Mouse (Mus musculus) left cerebral cortex, adult 2 months (tissue): ENCODE results near the gene Ucn3. TPM values are rescaled to one million over a fixed set of nuclear protein-coding genes. Genes with fewer than 3 reads are reported as not detected.
"Not testable (repeated sequence)": the region's sequence is repeated elsewhere in the genome, so short reads cannot be mapped to it uniquely, and the experiment has no call there.

Source experiments
- DNase-seq, 2 experiments: peaks; one replicate each; pipeline ENCODE4 v3.0.0; 2021 to 2022; ENCODE audit warnings: low spot score in 2 of 2, mixed read lengths in 1 of 2; ENCODE audit errors: extremely low spot score in 1 of 2
- H3K27ac ChIP-seq: fragments of 200-600 bp; 2 replicates; pipeline ENCODE4 v1.8.1; 2022
- H3K4me3 ChIP-seq: fragments of 200-600 bp; 2 replicates; pipeline ENCODE4 v1.8.1; 2022
- CTCF ChIP-seq: fragments of 200-600 bp; IDR thresholded peaks from 2 replicates; pipeline ENCODE4 v1.8.1; 2022; ENCODE audit warnings: antibody characterized with exemption, mild to moderate bottlenecking, moderate library complexity
- intact Hi-C: fragments of 180-260 bp; cut with DNase I; formaldehyde crosslinking; loops from one replicate; pipeline ENCODE4 v1.15.1; 2025
- microRNA-seq, 2 experiments: library from miRNA; unstranded; fragments of <30 nt; microRNA quantifications; one replicate each; pipeline ENCODE4 v1.2.0; 2021
- total RNA-seq, 2 experiments: library from RNA; stranded (reverse); gene quantifications; 2 replicates each; pipeline ENCODE4 v1.2.3; 2021

The Ucn3 gene
- total RNA-seq, 2 experiments from 2014 or later, result 0.84 TPM; not detected in 1

- no peak for DNase-seq
- Histone ChIP-seq H3K4me3 (no peak overlapping the region), H3K27ac (no peak overlapping the region)
- intact Hi-C loops, result no loop called here
- no peak for TF ChIP-seq CTCF
Observed at GRCm38 (mm10) chr13:3908262-3908661, 36.9 kb downstream of the Ucn3 start.

GRCm38 (mm10) chr13:3907151-3907696 lies 37.9 kb downstream of the Ucn3 start:
- intact Hi-C loops, result no loop called here
- Histone ChIP-seq H3K27ac (no peak overlapping the region), H3K4me3 (no peak overlapping the region)
- DNase-seq, result no peak
- no peak for TF ChIP-seq CTCF

- H3K4me3 ChIP-seq, result no peak overlapping the region
- TF ChIP-seq CTCF, result no peak
- DNase-seq, result no peak
- intact Hi-C loops, result loop anchor here (5.0 kb wide), 1 partner anchor 103 kb away; no protein-coding TSS in a partner anchor
- no peak overlapping the region for H3K27ac ChIP-seq
Observed at GRCm38 (mm10) chr13:3899301-3899700, 45.8 kb downstream of the Ucn3 start.

GRCm38 (mm10) chr13:3898202-3898601 lies 46.9 kb downstream of the Ucn3 start:
- H3K27ac ChIP-seq, DNase-seq, H3K4me3 ChIP-seq: not testable (repeated sequence)
- intact Hi-C loops, result loop anchor here (5.0 kb wide), 1 partner anchor 104 kb away; no protein-coding TSS in a partner anchor

GRCm38 (mm10) chr13:3896913-3897312 lies 48.2 kb downstream of the Ucn3 start:
- intact Hi-C loops, result loop anchor here (1.0 to 5.0 kb wide), 2 partner anchors 105 to 232 kb away; no protein-coding TSS in a partner anchor
- Histone ChIP-seq H3K27ac (no peak overlapping the region), H3K4me3 (no peak overlapping the region)
- TF ChIP-seq CTCF, result peak; percentile 100
- peak; percentile 74 to 77 for DNase-seq

GRCm38 (mm10) chr13:3896032-3896431 lies 49.1 kb downstream of the Ucn3 start:
- intact Hi-C loops, result loop anchor here (5.0 kb wide), 1 partner anchor 106 kb away; no protein-coding TSS in a partner anchor
- TF ChIP-seq CTCF, result no peak
- DNase-seq, result no peak
- Histone ChIP-seq H3K4me3 (no peak overlapping the region), H3K27ac (no peak overlapping the region)

- TF ChIP-seq CTCF, result no peak
- intact Hi-C loops, result loop anchor here (5.0 kb wide), 1 partner anchor 107 kb away; no protein-coding TSS in a partner anchor
Observed at GRCm38 (mm10) chr13:3895397-3895980, 49.7 kb downstream of the Ucn3 start.

GRCm38 (mm10) chr13:3894549-3894948 lies 50.6 kb downstream of the Ucn3 start:
- DNase-seq, result no peak
- Histone ChIP-seq H3K4me3 (no peak overlapping the region), H3K27ac (no peak overlapping the region)
- intact Hi-C loops, result no loop called here
- TF ChIP-seq CTCF, result no peak

More at GRCm38 (mm10) chr13:3895397-3895980, 49.7 kb downstream of the Ucn3 start:
- H3K4me3 ChIP-seq, result no peak overlapping the region
- no peak overlapping the region for H3K27ac ChIP-seq
- no peak for DNase-seq

- peak; percentile 86 to 92 for DNase-seq
- no peak; the same call in 1 of the 2 replicates for TF ChIP-seq CTCF
- intact Hi-C loops, result loop anchor here (2.0 kb wide), 1 partner anchor 118 kb away; no protein-coding TSS in a partner anchor
- peak overlapping the region; percentile 49 for H3K4me3 ChIP-seq
- H3K27ac ChIP-seq, result peak overlapping the region; percentile 76
Observed at GRCm38 (mm10) chr13:3893126-3893734, 51.9 kb downstream of the Ucn3 start.

- peak overlapping the region; percentile 30; the same call in 1 of the 2 replicates for H3K27ac ChIP-seq
- intact Hi-C loops, result loop anchor here (2.0 kb wide), 1 partner anchor 118 kb away; no protein-coding TSS in a partner anchor
- TF ChIP-seq CTCF, result no peak
Observed at GRCm38 (mm10) chr13:3892601-3893000, 52.5 kb downstream of the Ucn3 start.

GRCm38 (mm10) chr13:3891479-3892087 lies 53.6 kb downstream of the Ucn3 start:
- Histone ChIP-seq H3K27ac (peak overlapping the region; percentile 34; the same call in 1 of the 2 replicates), H3K4me3 (peak overlapping the region; percentile 49)
- no peak for TF ChIP-seq CTCF
- intact Hi-C loops, result loop anchor here (2.0 kb wide), 1 partner anchor 117 kb away; no protein-coding TSS in a partner anchor
- DNase-seq, result no peak

More at GRCm38 (mm10) chr13:3892601-3893000, 52.5 kb downstream of the Ucn3 start:
- H3K4me3 ChIP-seq, result peak overlapping the region; percentile 49
- no peak for DNase-seq

Small RNA genes lying within 50 kb of the gene (microRNA-seq; reads per million reads assigned to microRNA genes)
- gene Gm22460, result 0 reads per million in 2 experiments

Other genes starting within 250 kb of the Ucn3 start
- not detected for gene Calml3, start 141.0 kb downstream of the Ucn3 start, total RNA-seq
- gene Calm4, start 107.6 kb downstream of the Ucn3 start, total RNA-seq, result not detected
- not detected for gene Calm5, start 91.2 kb downstream of the Ucn3 start, total RNA-seq
- 10 to 100 TPM; 54.9 to 73.7 TPM for gene Net1, start 27.1 kb downstream of the Ucn3 start, total RNA-seq
- gene Tubal3, start 27.1 kb downstream of the Ucn3 start, total RNA-seq, result not detected
- gene Akr1c14, start 103.7 kb upstream of the Ucn3 start, total RNA-seq, result 1 to 10 TPM; 1.3 TPM
- 1 to 10 TPM; 1.1 to 1.6 TPM for gene Akr1c18, start 205.3 kb upstream of the Ucn3 start, total RNA-seq
- under 1 TPM in 1 of 2 experiments, not detected in 1; 0.36 TPM for gene Akr1c13, start 245.8 kb upstream of the Ucn3 start, total RNA-seq